Mouse (Mus musculus): ENCODE measurements around the gene Trim47.

The Trim47 gene

GRCm38 (mm10) chr11:116127156-116127980 is at the start of gene Trim47:
Gene Trim47 (minus strand): TSS chr11:116127210.
- peak; percentile 99 for DNase-seq

DNA sequence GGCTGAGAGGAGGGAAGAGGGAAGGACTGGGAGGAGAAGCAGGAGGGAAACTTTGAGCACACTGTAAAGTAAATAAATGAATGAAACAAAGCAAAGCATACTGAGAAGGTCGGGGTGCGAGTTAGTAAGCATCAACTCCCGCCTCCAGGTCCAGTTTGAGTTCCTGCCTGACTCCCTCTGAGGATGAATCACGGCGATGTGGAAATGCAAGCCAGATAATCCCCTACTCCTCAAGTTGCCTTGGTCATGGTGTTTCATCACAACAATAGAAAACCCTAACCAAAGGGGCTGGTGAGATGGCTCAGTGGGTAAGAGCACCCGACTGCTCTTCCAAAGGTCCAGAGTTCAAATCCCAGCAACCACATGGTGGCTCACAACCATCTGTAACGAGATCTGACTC is 49.0 kb upstream of the Trim47 start:
- no peak for DNase-seq

DNA sequence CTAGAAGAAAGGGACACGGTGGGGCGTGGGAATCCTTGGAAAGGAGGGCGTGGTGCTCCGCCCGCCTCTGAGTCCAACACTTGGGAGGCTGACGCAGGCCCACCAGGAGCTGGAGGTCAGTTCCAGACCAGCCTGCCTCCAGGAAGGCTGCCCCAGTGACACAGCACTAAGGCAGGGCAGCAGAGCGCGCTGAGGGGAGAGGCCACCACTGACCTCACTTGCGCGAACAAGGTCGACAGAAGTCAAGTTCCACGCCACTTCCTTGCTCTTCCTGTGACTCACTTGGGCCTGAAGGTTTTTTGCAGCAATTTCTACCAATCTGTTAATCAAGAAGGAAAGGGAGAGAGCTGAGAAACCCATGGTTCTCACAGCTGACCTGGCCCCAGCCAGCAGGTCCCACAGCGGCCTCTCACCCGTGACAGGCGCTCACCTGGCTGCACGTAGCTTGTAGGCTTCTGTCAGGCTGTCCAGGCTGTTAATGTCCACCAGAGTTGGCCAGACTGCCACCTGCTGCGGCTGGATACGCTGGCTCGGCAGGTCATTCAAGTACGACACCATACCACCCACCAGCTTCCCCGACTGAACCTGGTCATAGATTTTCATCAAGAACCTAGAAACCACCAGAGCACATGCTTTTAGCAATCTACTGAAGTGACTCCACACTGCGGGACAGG is 47.9 kb upstream of the Trim47 start:
- DNase-seq: no peak

GRCm38 (mm10) chr11:116171959-116172358 is 44.9 kb upstream of the Trim47 start:
- no peak for DNase-seq

DNA sequence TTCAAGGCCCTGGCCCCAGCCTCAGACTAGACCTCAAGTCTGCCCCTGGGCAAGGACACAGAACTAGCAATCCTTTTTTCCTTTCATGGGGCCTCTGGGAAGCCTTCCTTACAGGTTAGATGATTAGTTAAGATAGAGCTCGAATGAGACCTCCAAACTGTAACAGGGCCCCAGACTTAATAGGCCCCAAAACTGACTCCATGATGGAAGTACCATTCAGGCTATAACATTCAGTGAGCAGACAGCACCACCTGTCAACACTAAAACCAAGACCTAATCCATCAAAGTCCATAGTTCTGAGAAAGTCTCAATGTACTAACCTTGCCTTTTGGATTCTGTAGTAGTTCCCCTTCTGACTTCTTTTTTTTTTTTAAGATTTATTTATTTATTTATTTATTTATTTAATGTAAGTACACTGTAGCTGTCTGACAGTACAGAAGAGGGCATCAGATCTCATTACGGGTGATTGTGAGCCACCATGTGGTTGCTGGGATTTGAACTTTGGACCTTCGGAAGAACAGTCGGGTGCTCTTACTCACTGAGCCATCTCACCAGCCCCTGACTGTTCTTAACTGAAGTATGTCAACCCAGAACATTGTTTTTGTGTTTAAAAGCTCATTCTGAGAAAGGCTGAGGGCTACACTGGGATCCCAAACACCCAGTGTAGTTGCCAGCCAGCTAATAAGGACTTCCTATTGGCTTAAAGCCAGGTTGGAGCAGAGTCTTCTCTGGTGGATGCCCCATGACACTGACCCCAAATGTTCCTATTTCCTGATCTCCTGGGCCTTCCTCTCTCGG is 43.2 kb upstream of the Trim47 start:
- DNase-seq: no peak

DNA sequence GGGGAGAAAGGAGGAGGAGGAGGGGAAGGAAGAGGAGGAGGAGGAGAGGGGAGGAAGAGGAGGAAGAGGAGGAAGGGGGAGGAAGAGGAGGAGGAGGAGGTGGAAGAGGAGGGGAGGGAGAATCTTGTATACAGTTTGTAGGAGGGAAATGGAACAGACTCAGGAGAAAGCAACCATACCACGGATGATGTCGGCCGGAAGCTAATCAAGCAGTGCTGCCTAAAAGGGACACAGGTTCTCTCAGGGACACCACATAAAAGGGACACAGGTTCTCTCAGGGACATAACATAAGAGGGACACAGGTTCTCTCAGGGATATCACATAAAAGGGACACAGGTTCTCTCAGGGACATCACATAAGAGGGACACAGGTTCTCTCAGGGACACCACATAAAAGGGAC is 42.2 kb upstream of the Trim47 start:
- DNase-seq: no peak

GRCm38 (mm10) chr11:116167884-116168439 is 41.0 kb upstream of the Trim47 start, which contains the start of gene Fbf1:
Gene Fbf1 (minus strand): TSS chr11:116168166.
- peak; percentile 100 for DNase-seq

DNA sequence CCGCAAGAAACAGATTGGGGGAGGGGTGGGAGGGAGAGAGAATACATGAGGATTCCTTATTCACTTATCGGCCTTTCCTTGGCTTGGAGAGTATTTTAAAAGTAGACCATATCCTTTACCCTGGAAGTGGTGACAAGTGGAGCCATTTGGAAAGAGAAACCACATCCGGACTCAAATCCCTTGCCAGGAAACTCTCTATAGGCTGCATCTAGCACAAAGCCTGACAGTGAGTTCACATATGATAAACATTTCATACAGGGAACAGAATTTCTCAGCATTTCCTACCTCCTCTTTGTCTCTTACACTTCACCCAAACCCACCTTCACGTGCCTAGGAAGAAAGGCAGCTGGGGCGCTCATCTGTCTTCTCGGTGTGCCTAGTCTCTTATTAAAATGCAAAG is 40.2 kb upstream of the Trim47 start:
- no peak for DNase-seq

- DNase-seq: no peak
Measured at GRCm38 (mm10) chr11:116163002-116163401, 36.0 kb upstream of the Trim47 start.

GRCm38 (mm10) chr11:116162146-116162545 is 35.1 kb upstream of the Trim47 start:
- DNase-seq: no peak

GRCm38 (mm10) chr11:116161312-116161711 is 34.3 kb upstream of the Trim47 start:
- no peak for DNase-seq

DNA sequence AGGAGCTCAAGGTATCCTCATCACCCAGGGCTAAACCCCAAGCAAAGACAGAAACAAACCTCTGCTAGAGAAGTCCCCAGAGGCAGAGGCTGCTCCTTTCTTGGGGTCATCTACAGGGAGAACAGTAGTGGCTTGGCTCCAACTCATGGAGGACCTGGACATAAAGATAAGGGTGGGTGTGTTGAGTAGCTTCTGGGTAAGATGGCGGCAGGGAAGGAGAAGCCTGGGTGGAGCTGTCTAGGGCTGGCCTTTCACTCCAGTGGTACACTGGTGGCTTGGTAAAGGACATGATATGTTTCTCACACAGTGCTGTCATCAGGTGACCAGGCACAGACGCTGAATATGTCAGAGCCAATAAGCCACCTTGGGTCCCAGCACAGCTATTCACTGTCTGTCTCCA is 23.9 kb upstream of the Trim47 start:
- no peak for DNase-seq

GRCm38 (mm10) chr11:116149341-116149740 is 22.3 kb upstream of the Trim47 start:
- no peak for DNase-seq

DNA sequence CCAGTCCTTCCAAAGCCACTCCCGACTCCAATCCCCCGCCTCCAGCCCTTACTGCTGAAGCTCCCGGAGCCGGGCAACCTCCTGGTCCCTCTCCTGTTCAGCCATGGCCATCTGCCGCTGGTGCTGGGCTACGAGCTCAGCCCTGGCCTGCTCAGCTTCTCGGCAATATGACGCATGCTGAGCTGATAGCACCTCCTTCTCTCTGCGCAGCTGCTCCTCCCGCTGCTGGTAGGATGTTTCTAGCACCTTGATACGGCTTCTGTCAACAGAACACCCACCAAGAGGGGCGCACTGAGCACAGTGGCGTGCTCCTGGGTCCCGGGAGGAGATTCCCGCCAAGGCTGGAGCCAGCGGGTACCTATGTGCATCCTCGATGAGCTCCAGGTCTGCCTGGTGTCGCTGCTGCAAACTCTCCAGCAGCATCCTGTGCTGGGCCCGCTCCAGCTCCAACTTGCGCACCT is 21.8 kb upstream of the Trim47 start:
- DNase-seq: no peak

GRCm38 (mm10) chr11:116146294-116146985 is 19.4 kb upstream of the Trim47 start:
- DNase-seq: peak; percentile 95

DNA sequence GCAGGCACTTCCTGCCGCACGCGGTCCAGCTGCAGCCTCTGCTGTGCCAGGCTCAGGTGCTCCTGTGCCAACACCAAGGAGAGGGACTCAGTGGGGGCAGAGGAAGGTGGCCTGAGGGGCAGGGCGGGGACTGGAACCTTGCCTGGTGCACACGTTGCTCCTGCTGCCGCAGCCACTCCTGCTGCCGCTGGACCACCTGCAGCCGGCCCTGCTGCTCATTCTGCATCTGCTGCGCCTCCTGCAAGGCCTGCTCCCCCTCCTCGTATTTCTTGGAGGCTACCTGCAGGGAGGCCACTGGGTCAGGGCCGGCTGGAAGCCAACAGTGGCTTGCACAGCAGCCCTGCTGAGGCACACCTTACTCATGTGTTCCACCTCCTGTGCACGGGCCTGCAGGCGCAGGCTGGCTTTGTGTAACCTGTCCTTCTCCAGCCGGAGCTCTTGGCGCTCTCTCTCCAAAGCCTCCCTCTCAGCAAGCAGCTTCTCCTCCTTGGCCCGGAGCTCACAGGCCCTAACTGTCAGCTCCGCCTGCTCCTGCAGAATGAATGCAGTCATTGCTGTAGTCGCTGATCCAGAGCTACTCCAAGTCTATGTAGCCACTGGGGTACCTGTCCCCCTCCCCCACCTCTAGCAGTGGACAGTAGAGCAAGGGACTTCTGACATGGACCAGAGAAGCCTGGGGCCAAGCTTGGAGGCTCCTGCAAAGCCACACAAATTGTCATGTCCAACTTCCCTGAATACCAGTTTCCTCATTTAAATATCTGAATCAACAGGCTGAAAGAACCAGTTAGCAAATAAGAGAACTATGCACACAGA is 18.7 kb upstream of the Trim47 start:
- DNase-seq: no peak

DNA sequence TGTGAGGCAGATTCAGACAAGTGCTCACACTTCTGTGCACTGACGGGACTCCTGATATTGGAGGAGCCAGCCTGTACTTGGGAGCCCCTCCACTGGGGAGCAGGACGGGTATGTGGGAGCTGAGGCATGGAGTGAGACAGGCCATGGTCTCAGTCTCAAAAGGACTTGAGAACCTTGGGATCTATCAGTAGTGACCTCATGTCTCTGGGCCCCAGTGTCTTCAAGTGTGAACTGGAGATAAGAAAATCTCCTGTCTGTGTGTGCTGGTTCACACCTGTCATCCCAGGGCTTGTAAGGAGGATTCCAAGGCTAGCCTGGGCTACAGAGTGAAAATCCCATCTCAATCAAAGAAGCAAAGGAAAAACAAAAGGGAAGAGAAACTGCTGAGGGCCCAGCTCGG is 16.5 kb upstream of the Trim47 start:
- no peak for DNase-seq

- DNase-seq: no peak
Measured at GRCm38 (mm10) chr11:116142211-116142991, 15.4 kb upstream of the Trim47 start.

DNA sequence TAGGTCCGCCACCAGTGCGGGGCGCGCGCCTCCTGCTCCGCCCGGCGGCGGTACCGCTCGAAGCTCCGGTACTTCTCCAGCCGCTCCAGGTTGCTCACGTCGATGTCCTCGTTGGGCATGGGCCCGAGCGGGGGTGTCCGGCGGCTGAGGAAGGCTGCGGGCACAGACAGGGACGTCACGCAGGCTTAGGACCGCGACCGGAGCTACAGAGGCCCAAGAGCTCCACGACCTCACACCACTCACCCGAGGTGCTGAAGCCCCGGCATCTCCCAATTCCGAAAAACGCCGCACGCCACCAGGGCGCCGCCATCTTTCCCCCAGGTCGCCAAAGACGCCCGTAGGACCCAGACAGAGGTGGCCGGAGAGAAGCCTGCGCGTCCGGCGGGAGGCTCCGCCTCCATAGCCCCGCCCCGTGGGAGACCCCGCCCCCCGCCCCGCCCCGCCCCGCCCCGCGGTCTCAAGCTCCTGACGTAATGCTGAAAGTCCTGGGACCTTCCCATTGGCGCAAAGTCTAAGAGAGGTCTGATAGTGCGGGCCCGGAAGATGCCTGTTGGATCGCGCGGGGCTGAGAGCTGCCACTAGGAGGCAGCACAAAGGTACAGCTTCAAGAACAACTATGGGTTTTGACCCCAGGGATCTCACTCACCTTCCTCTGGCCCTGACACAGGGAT is 11.6 kb upstream of the Trim47 start, which contains the start of gene Mrpl38:
Mrpl38 (minus strand) TSS at position 401 of the 671 bp plus-strand sequence.
- DNase-seq: peak; percentile 99

DNA sequence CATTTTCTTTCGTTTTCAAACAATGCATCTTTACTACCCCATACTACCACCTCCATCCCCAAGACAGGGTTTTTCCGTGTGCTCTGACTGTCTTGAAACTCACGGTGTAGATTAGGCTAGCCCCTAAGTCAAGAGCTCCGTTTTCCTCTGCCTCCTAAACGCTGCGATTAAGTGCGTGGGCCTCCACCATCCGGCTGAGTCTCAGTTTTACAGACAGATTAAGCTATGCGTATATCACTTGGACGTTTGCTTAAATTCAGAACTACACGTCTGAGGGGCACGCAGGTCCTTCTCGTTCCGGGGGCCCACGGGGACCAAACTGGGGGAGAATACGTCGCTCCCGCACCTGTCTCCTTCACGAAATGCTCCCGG is 11.1 kb upstream of the Trim47 start:
- DNase-seq: no peak
